Mouse (Mus musculus) right cerebral cortex, adult 2 months (tissue): ENCODE results near the gene Hist1h4i.

Experiments
- DNase-seq, 2 experiments: peaks; one replicate each; pipeline ENCODE4 v3.0.0; 2021 to 2022; ENCODE audit warnings: low spot score in 2 of 2

Gene Hist1h4i

GRCm38 (mm10) chr13:22036986-22037385 lies 4.2 kb downstream of the Hist1h4i start:
- DNase-seq = no peak

- DNase-seq = no peak
Observed at GRCm38 (mm10) chr13:22036149-22036956, 4.8 kb downstream of the Hist1h4i start.

- DNase-seq = peak; percentile 88 to 92
Observed at GRCm38 (mm10) chr13:22035267-22036148, 5.7 kb downstream of the Hist1h4i start, which contains the start of the genes Hist1h2ah and Hist1h2bk. Gene Hist1h2ah, minus strand, starts transcription at chr13:22035568. Gene Hist1h2bk, plus strand, starts transcription at chr13:22035870.

- no peak for DNase-seq
Observed at GRCm38 (mm10) chr13:22034443-22035266, 6.5 kb downstream of the Hist1h4i start.

GRCm38 (mm10) chr13:22033741-22034442 lies 7.3 kb downstream of the Hist1h4i start:
- no peak for DNase-seq

- no peak for DNase-seq
Observed at GRCm38 (mm10) chr13:22030493-22030892, 10.7 kb downstream of the Hist1h4i start.

- peak; percentile 57 to 62 for DNase-seq
Observed at GRCm38 (mm10) chr13:22029928-22030327, 11.2 kb downstream of the Hist1h4i start.

- DNase-seq = peak; percentile 96 to 97
Observed at GRCm38 (mm10) chr13:22028673-22029460, 12.3 kb downstream of the Hist1h4i start.

- DNase-seq = peak; percentile 93 to 95
Observed at GRCm38 (mm10) chr13:22026058-22027031, 14.8 kb downstream of the Hist1h4i start.

GRCm38 (mm10) chr13:22022241-22022640 lies 18.9 kb downstream of the Hist1h4i start:
- DNase-seq = peak; percentile 77 to 82

- no peak for DNase-seq
Observed at GRCm38 (mm10) chr13:22021581-22021980, 19.6 kb downstream of the Hist1h4i start.

GRCm38 (mm10) chr13:22020901-22021339 lies 20.2 kb downstream of the Hist1h4i start:
- peak in 1 of 2 experiments; percentile 74 for DNase-seq

GRCm38 (mm10) chr13:22019934-22020835 lies 21.0 kb downstream of the Hist1h4i start:
- DNase-seq = no peak

GRCm38 (mm10) chr13:22015479-22016450 lies 25.4 kb downstream of the Hist1h4i start:
- DNase-seq = peak; percentile 78 to 81

- DNase-seq = no peak
Observed at GRCm38 (mm10) chr13:22014411-22014845, 26.7 kb downstream of the Hist1h4i start.

- DNase-seq = no peak
Observed at GRCm38 (mm10) chr13:22013716-22014115, 27.4 kb downstream of the Hist1h4i start.
